Mouse (Mus musculus) CH12.LX (cell line): ENCODE results near the gene Fgd6. TPM values are rescaled to one million over a fixed set of nuclear protein-coding genes. Genes with fewer than 3 reads are reported as not detected.

ENCODE experiments used
- DNase-seq: peaks from one replicate; pipeline ENCODE4 v3.0.0-alpha.2; 2013; ENCODE audit errors: extremely low read depth
- H3K27ac ChIP-seq: 2 replicates; pipeline ENCODE4 v1.5.1; 2012; ENCODE audit warnings: low read depth, mild to moderate bottlenecking, control low read depth, moderate library complexity; ENCODE audit not compliant: insufficient read depth
- H3K27me3 ChIP-seq: replicated peaks from 2 replicates; pipeline ENCODE3; 2012; ENCODE audit warnings: inconsistent platforms
- H3K36me3 ChIP-seq, 2 experiments: replicated peaks in 1 of 2; 2 replicates each; pipeline versions ENCODE3 to v1.6.1; 2012; ENCODE audit warnings: inconsistent platforms in 1 of 2, low read length in 1 of 2, mild to moderate bottlenecking in 1 of 2, mixed read lengths in 1 of 2, moderate library complexity in 1 of 2; ENCODE audit not compliant: control insufficient read depth in 1 of 2, insufficient read depth in 1 of 2
- H3K4me1 ChIP-seq, 2 experiments: 2 replicates each; pipeline ENCODE4 v1.6.1; 2012; ENCODE audit warnings: inconsistent platforms in 1 of 2, moderate library complexity in 1 of 2; ENCODE audit not compliant: insufficient read depth in 2 of 2, control insufficient read depth in 1 of 2
- H3K4me2 ChIP-seq: 2 replicates; pipeline ENCODE4 v1.6.1; 2012; ENCODE audit warnings: low read depth, mild to moderate bottlenecking, control low read depth; ENCODE audit not compliant: poor library complexity, insufficient read depth, severe bottlenecking
- H3K4me3 ChIP-seq, 3 experiments: fragments of 150-350 bp in 1 of 3; sonication (generic) in 1 of 3; replicated peaks in 1 of 3; 2 replicates each; pipeline versions ENCODE3 to v1.5.1; 2011 to 2012; ENCODE audit warnings: low read depth in 2 of 3, low read length in 2 of 3, mild to moderate bottlenecking in 2 of 3, moderate library complexity in 2 of 3, control low read depth in 1 of 3, improper control_type of control experiment in 1 of 3, inconsistent platforms in 1 of 3, mixed read lengths in 1 of 3; ENCODE audit not compliant: poor library complexity in 1 of 3
- H3K79me2 ChIP-seq: replicated peaks from 2 replicates; pipeline ENCODE4 v1.6.1; 2012; ENCODE audit warnings: mild to moderate bottlenecking, moderate library complexity; ENCODE audit not compliant: control insufficient read depth, poor library complexity, insufficient read depth, severe bottlenecking; ENCODE audit errors: extremely low read depth
- H3K9ac ChIP-seq: 2 replicates; pipeline ENCODE4 v1.6.1; 2012; ENCODE audit warnings: low read depth, mild to moderate bottlenecking, control low read depth, moderate library complexity; ENCODE audit not compliant: insufficient read depth
- H3K9me3 ChIP-seq: replicated peaks from 2 replicates; pipeline ENCODE3; 2012; ENCODE audit warnings: low read length, inconsistent platforms, mixed read lengths
- BHLHE40 ChIP-seq: IDR thresholded peaks from 2 replicates; pipeline ENCODE4 v1.6.1; 2011; ENCODE audit warnings: mild to moderate bottlenecking, low read depth, low read length, improper control_type of control experiment
- CTCF ChIP-seq, 2 experiments: IDR thresholded peaks in 1 of 2; conservative IDR thresholded peaks in 1 of 2; 2 replicates each; pipeline ENCODE4 v1.5.1; 2011 to 2012; ENCODE audit warnings: low read depth in 2 of 2, low read length in 2 of 2, improper control_type of control experiment in 1 of 2, inconsistent platforms in 1 of 2, mild to moderate bottlenecking in 1 of 2, moderate library complexity in 1 of 2
- ELF1 ChIP-seq: IDR thresholded peaks from 2 replicates; pipeline ENCODE4 v1.6.1; 2014; ENCODE audit warnings: low read depth, mild to moderate bottlenecking, inconsistent platforms, low read length, improper control_type of control experiment
- EP300 ChIP-seq: IDR thresholded peaks from 2 replicates; pipeline ENCODE4 v1.6.1; 2011; ENCODE audit warnings: low read length, improper control_type of control experiment
- GABPA ChIP-seq: IDR thresholded peaks from 2 replicates; pipeline ENCODE4 v1.6.1; 2012; ENCODE audit warnings: low read depth, low read length, improper control_type of control experiment, inconsistent platforms; ENCODE audit not compliant: insufficient replicate concordance
- HCFC1 ChIP-seq: IDR thresholded peaks from 2 replicates; pipeline ENCODE4 v1.6.1; 2012; ENCODE audit warnings: low read depth, mild to moderate bottlenecking, inconsistent platforms, low read length, improper control_type of control experiment
- IRF4 ChIP-seq: IDR thresholded peaks from 2 replicates; pipeline ENCODE4 v1.6.1; 2014; ENCODE audit warnings: low read depth, mild to moderate bottlenecking, inconsistent platforms, low read length, improper control_type of control experiment
- KAT2A ChIP-seq: IDR thresholded peaks from 2 replicates; pipeline ENCODE4 v1.6.1; 2012; ENCODE audit warnings: low read length, improper control_type of control experiment, inconsistent platforms; ENCODE audit not compliant: insufficient replicate concordance
- MAFK ChIP-seq: IDR thresholded peaks from 2 replicates; pipeline ENCODE4 v1.6.1; 2011; ENCODE audit warnings: low read length, improper control_type of control experiment; ENCODE audit not compliant: insufficient replicate concordance
- MAX ChIP-seq: IDR thresholded peaks from 2 replicates; pipeline ENCODE4 v1.6.1; 2011; ENCODE audit warnings: low read length, improper control_type of control experiment
- MXI1 ChIP-seq: IDR thresholded peaks from 2 replicates; pipeline ENCODE4 v1.6.1; 2011; ENCODE audit warnings: mild to moderate bottlenecking, low read depth, low read length, improper control_type of control experiment
- MYC ChIP-seq: IDR thresholded peaks from 2 replicates; pipeline ENCODE4 v1.6.1; 2011; ENCODE audit warnings: low read depth, mild to moderate bottlenecking, improper control_type of control experiment, low read length
- PAX5 ChIP-seq: IDR thresholded peaks from 2 replicates; pipeline ENCODE4 v1.6.1; 2012; ENCODE audit warnings: low read length, inconsistent platforms, mixed read lengths
- POLR2A ChIP-seq: IDR thresholded peaks from 2 replicates; pipeline ENCODE4 v1.6.1; 2011; ENCODE audit warnings: low read depth, mild to moderate bottlenecking, improper control_type of control experiment, low read length
- POLR2AphosphoS2 ChIP-seq: IDR thresholded peaks from 2 replicates; pipeline ENCODE4 v1.6.1; 2011; ENCODE audit warnings: low read depth, low read length, improper control_type of control experiment
- RCOR1 ChIP-seq: conservative IDR thresholded peaks from 2 replicates; pipeline ENCODE4 v1.6.1; 2012; ENCODE audit warnings: low read depth, mild to moderate bottlenecking, inconsistent platforms, low read length, improper control_type of control experiment
- TBP ChIP-seq: conservative IDR thresholded peaks from 2 replicates; pipeline ENCODE4 v1.6.1; 2011; ENCODE audit warnings: low read depth, low read length, improper control_type of control experiment
- TCF12 ChIP-seq: IDR thresholded peaks from 2 replicates; pipeline ENCODE4 v1.6.1; 2014; ENCODE audit warnings: low read depth, mild to moderate bottlenecking, inconsistent platforms, low read length, improper control_type of control experiment
- USF2 ChIP-seq: conservative IDR thresholded peaks from 2 replicates; pipeline ENCODE4 v1.6.1; 2011; ENCODE audit warnings: low read depth, low read length, improper control_type of control experiment
- ZC3H11A ChIP-seq: IDR thresholded peaks from 2 replicates; pipeline ENCODE4 v1.6.1; 2012; ENCODE audit warnings: low read depth, mild to moderate bottlenecking, inconsistent platforms, low read length, improper control_type of control experiment
- ZNF384 ChIP-seq: IDR thresholded peaks from 2 replicates; pipeline ENCODE4 v1.6.1; 2012; ENCODE audit warnings: low read depth, low read length, improper control_type of control experiment, inconsistent platforms
- dilution Hi-C: fragments of 300-500 bp; cut with MboI; formaldehyde crosslinking; loops from 2 replicates; pipeline ENCODE4 v1.14.3; 2020; ENCODE audit warnings: low sequenced_read_pairs; ENCODE audit not compliant: extremely low pct_unique_long_range_greater_than_20kb, extremely low pct_ligation_motif_present
- in situ Hi-C: fragments of 300-500 bp; cut with MboI; formaldehyde crosslinking; loops from 3 replicates; pipeline ENCODE4 v1.14.3; 2019; ENCODE audit warnings: low sequenced_read_pairs, low pct_ligation_motif_present, low pct_unique_long_range_greater_than_20kb, mixed read lengths
- polyA plus RNA-seq: library from polyadenylated mRNA; unstranded; fragments of >175 nt; gene quantifications from 2 replicates; pipeline ENCODE4 v1.2.1, GENCODE M21; 2012; ENCODE audit warnings: low read depth; ENCODE audit not compliant: insufficient read length
- total RNA-seq, 2 experiments: library from RNA; depleted of rRNA; stranded (reverse); fragments of 300-350 nt in 1 of 2; fragments of >200 nt in 1 of 2; gene quantifications; 2 replicates each; pipeline ENCODE4 v1.2.3; 2012 to 2014

Fgd6 gene
- total and polyA plus RNA-seq, 3 experiments, result 3.3 to 7.2 (median 5.0) TPM

DNA sequence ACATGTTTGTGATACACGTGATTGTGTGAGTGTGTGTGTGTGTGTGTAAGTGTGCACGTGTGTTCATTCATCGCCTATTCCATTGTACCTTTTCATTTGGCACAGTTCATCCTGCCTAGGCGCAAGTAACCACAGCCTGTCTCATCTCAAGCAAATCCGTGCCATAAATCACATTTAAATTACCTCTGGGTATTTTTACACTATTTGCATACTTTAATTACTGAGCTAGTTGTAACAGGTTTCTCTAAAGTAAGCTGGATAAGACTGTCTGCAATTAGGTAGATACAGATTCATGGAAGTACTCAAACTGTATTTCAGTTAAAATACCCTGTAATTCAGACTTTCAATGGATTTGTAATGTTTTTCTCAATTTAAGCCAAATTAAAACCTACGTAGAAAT lies 20.7 kb downstream of the Fgd6 start:
- Histone ChIP-seq H3K9me3 (no peaks in the 10 kb centered on the region), H3K27ac (no peak overlapping the region), H3K4me2 (no peak overlapping the region), H3K79me2 (peaks cover 17% of the 10 kb centered on the region), H3K4me3 (no peak overlapping the region), H3K9ac (no peak overlapping the region), H3K4me1 (peaks cover 16 to 29% of the 10 kb centered on the region in 2 experiments), H3K27me3 (no peaks in the 10 kb centered on the region), H3K36me3 (peaks cover 9 to 45% of the 10 kb centered on the region in 2 experiments)
- no peak for TF ChIP-seq RCOR1
- TF ChIP-seq MXI1, result no peak
- no peak for TF ChIP-seq ZNF384
- TF ChIP-seq ZC3H11A, result no peak
- DNase-seq, result no peak
- in situ Hi-C loops (no loop called here), dilution Hi-C loops (no loop called here)

DNA sequence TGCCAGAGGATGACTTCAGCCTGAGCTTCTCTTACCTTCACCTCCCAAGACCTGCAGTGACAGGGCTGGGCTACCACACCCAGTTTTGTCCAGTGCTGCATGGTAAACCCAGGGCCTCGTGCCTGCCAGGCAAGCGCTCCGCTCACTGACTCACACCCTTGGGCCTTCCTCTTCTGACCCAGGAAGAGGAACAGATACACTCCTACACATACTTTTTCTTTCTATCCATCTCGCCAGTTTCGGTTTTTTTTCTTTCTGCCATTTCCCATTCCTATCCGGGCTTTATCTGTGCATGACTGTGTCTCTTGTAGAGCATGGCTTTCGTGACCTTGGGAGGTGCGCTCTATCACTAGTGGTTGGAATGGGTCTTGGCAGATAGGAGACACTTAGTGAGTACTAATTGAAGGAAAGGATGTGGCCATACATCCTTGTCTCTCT lies 23.8 kb downstream of the Fgd6 start:
- peaks cover 16 to 29% of the 10 kb centered on the region in 2 experiments for H3K4me1 ChIP-seq
- H3K9ac ChIP-seq, result no peak overlapping the region
- H3K4me2 ChIP-seq, result peak overlapping the region; percentile 12
- in situ Hi-C loops (no loop called here), dilution Hi-C loops (no loop called here)
- H3K9me3 ChIP-seq, result no peaks in the 10 kb centered on the region
- peak; percentile 28 for DNase-seq
- H3K27me3 ChIP-seq, result no peaks in the 10 kb centered on the region
- peaks cover 10 to 36% of the 10 kb centered on the region in 2 experiments for H3K36me3 ChIP-seq
- H3K27ac ChIP-seq, result peak overlapping the region; percentile 9; the same call in 1 of the 2 replicates
- TF ChIP-seq GABPA, result no peak
- peak; percentile 60 for TF ChIP-seq ZNF384
- TF ChIP-seq TBP, result 0 out of 2 replicates have a peak, but pooled peaks have one; percentile 19
- TF ChIP-seq USF2, result no peak
- peak; percentile 34; the same call in 1 of the 2 replicates for TF ChIP-seq BHLHE40
- peak; percentile 48; the same call in 1 of the 2 replicates for TF ChIP-seq IRF4
- peak; percentile 43; the same call in 1 of the 2 replicates for TF ChIP-seq POLR2A
- 0 out of 2 replicates have a peak, but pooled peaks have one; percentile 56 for TF ChIP-seq MYC
- no peak for TF ChIP-seq TCF12
- peak; percentile 57; the same call in 1 of the 2 replicates for TF ChIP-seq ELF1
- TF ChIP-seq KAT2A, result no peak
- no peak for TF ChIP-seq CTCF (conservative IDR thresholded peaks at IDR 0.05 in 1 of 2, IDR thresholded peaks at IDR 0.05 in 1 of 2; ENCODE audit: low read depth in 2 of 2, low read length in 2 of 2)
- no peak for TF ChIP-seq MAFK
- TF ChIP-seq MAX, result peak; percentile 83
- no peak for TF ChIP-seq PAX5
- no peak for TF ChIP-seq POLR2AphosphoS2
- no peak for TF ChIP-seq HCFC1
- 0 out of 2 replicates have a peak, but pooled peaks have one; percentile 45 for TF ChIP-seq EP300
- TF ChIP-seq ZC3H11A, result no peak
- TF ChIP-seq, all 38 proteins: peak for 9
- Histone ChIP-seq H3K4me3 (no peak overlapping the region), H3K79me2 (peaks cover 13% of the 10 kb centered on the region)
